Mouse (Mus musculus) midbrain, embryonic 13.5 days (tissue): ENCODE results near the gene Rhno1. TPM values are rescaled to one million over a fixed set of nuclear protein-coding genes. Genes with fewer than 3 reads are reported as not detected.

Experiments used
- ATAC-seq: fragments of 200-750 bp; cut with Nextera tagmentation; 2 replicates; pipeline ENCODE4 v1.8.0; 2017; ENCODE audit warnings: mild to moderate bottlenecking, moderate TSS enrichment, moderate library complexity
- H3K27ac ChIP-seq: fragments of 300-500 bp; sonication (generic); 2 replicates; pipeline ENCODE4 v1.5.1; 2015; ENCODE audit warnings: inconsistent platforms, mild to moderate bottlenecking, moderate library complexity
- H3K27me3 ChIP-seq: fragments of 300-500 bp; sonication (generic); 2 replicates; pipeline ENCODE4 v1.6.1; 2015; ENCODE audit warnings: mild to moderate bottlenecking, inconsistent platforms
- H3K36me3 ChIP-seq: fragments of 300-500 bp; sonication (generic); 2 replicates; pipeline ENCODE4 v1.6.1; 2015; ENCODE audit warnings: mild to moderate bottlenecking, inconsistent platforms
- H3K4me1 ChIP-seq: fragments of 300-500 bp; sonication (generic); replicated peaks from 2 replicates; pipeline ENCODE4 v1.6.1; 2015; ENCODE audit warnings: inconsistent platforms
- H3K4me2 ChIP-seq: fragments of 300-500 bp; sonication (generic); replicated peaks from 2 replicates; pipeline ENCODE4 v1.6.1; 2015; ENCODE audit warnings: moderate library complexity, mild to moderate bottlenecking, inconsistent platforms
- H3K4me3 ChIP-seq: fragments of 300-500 bp; sonication (generic); replicated peaks from 2 replicates; pipeline ENCODE4 v1.5.1; 2015; ENCODE audit warnings: mild to moderate bottlenecking, inconsistent platforms
- H3K9ac ChIP-seq: fragments of 300-500 bp; sonication (generic); replicated peaks from 2 replicates; pipeline ENCODE4 v1.6.1; 2015; ENCODE audit warnings: mild to moderate bottlenecking, inconsistent platforms
- H3K9me3 ChIP-seq: fragments of 300-500 bp; sonication (generic); 2 replicates; pipeline ENCODE4 v1.6.1; 2016; ENCODE audit warnings: mild to moderate bottlenecking, inconsistent platforms
- WGBS: fragments of 180-500 bp; shearing (Covaris S2); methylation state at CpG from one replicate; pipeline ENCODE4 v1.1.7; 2015; 5-methylcytosine and 5-hydroxymethylcytosine counted together
- polyA plus RNA-seq: library from polyadenylated mRNA; unstranded; fragments of >200 nt; fragmentation: Nextera tagmentation; extraction: Ambion mirVana; gene quantifications from 2 replicates; pipeline ENCODE4 v1.2.1, GENCODE M21; 2015

The Rhno1 gene
- polyA plus RNA-seq = 132 and 136 TPM in 2 replicates

- H3K4me1 ChIP-seq = peaks cover 45% of the 10 kb centered on the region
- WGBS = under 1% methylated on average over 72 of the region's 76 CpGs
- peak within 1 kb of the TSS; percentile 77 for H3K4me3 ChIP-seq
- H3K9me3 ChIP-seq = no peaks in the 10 kb centered on the region
- peak; percentile 92 for ATAC-seq
- peak within 1 kb of the TSS; percentile 97 for H3K4me2 ChIP-seq
- no peaks in the 10 kb centered on the region for H3K27me3 ChIP-seq
- peaks cover 28% of the 10 kb centered on the region for H3K36me3 ChIP-seq
- peak within 1 kb of the TSS; percentile 87 for H3K27ac ChIP-seq
- peak within 1 kb of the TSS; percentile 87 for H3K9ac ChIP-seq
These were observed at the start of gene Rhno1, which contains the start of gene Foxm1 for GRCm38 (mm10) chr6:128362381-128363006. Gene Rhno1 (minus strand): TSS chr6:128362911. Gene Foxm1 (plus strand): TSS chr6:128362967.

GRCm38 (mm10) chr6:128411115-128411514 is 48.4 kb upstream of the Rhno1 start:
- Histone ChIP-seq H3K4me2 (no peak overlapping the region), H3K27me3 (no peaks in the 10 kb centered on the region), H3K4me1 (0 out of 2 replicates have a peak, but pooled peaks cover 3% of the 10 kb centered on the region), H3K4me3 (no peak overlapping the region), H3K9me3 (no peaks in the 10 kb centered on the region), H3K36me3 (peaks cover 86% of the 10 kb centered on the region), H3K27ac (no peak overlapping the region), H3K9ac (no peak overlapping the region)
- 15% methylated on average over 3 of the region's 3 CpGs for WGBS
- peak; percentile 56 for ATAC-seq

DNA sequence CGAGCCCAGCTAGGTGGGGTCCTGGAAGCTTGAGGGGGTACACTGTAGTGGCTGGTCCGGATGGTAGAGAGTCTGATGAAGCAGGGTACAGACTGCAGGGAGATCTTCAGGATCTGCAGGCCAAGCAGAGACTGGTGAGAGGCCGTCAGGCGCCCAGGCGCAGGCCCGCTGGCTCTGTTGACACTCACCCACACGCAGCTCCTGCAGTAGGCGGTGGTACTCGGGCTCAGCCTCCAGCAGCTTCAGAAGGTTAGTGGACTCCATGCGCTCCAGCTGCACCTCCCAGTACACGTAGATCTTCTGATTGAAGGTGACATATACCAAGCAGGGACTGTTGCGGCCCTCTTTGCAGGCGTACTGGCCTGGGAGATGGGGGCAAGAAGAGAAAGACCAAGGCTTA is 47.6 kb upstream of the Rhno1 start:
- Histone ChIP-seq H3K9me3 (no peaks in the 10 kb centered on the region), H3K27ac (no peak overlapping the region), H3K9ac (no peak overlapping the region), H3K4me3 (no peak overlapping the region), H3K27me3 (no peaks in the 10 kb centered on the region), H3K36me3 (peaks cover 83% of the 10 kb centered on the region), H3K4me2 (no peak overlapping the region), H3K4me1 (no peaks in the 10 kb centered on the region)
- WGBS = 95% methylated on average over 13 of the region's 13 CpGs
- ATAC-seq = 0 out of 2 replicates have a peak, but pooled peaks have one; percentile 7

- Histone ChIP-seq H3K36me3 (peaks cover 81% of the 10 kb centered on the region), H3K4me1 (no peaks in the 10 kb centered on the region), H3K27me3 (no peaks in the 10 kb centered on the region), H3K27ac (no peak overlapping the region), H3K4me2 (no peak overlapping the region), H3K9me3 (no peaks in the 10 kb centered on the region), H3K4me3 (no peak overlapping the region), H3K9ac (no peak overlapping the region)
- no peak for ATAC-seq
- WGBS = 91% methylated on average over 7 of the region's 7 CpGs
These were observed 45.9 kb upstream of the Rhno1 start for GRCm38 (mm10) chr6:128408544-128409125.

GRCm38 (mm10) chr6:128404708-128405107 is 42.0 kb upstream of the Rhno1 start:
- H3K4me2 ChIP-seq = no peak overlapping the region
- no peak overlapping the region for H3K4me3 ChIP-seq
- no peak overlapping the region for H3K9ac ChIP-seq
- H3K4me1 ChIP-seq = peaks cover 15% of the 10 kb centered on the region; the same call in 1 of the 2 replicates
- WGBS = 69% methylated on average over 5 of the region's 5 CpGs
- H3K27ac ChIP-seq = no peak overlapping the region
- no peaks in the 10 kb centered on the region for H3K27me3 ChIP-seq
- H3K36me3 ChIP-seq = peaks cover 45% of the 10 kb centered on the region
- H3K9me3 ChIP-seq = no peaks in the 10 kb centered on the region
- no peak for ATAC-seq

- peak overlapping the region; percentile 43 for H3K4me2 ChIP-seq
- H3K4me3 ChIP-seq = peak overlapping the region; percentile 26
- H3K9me3 ChIP-seq = no peaks in the 10 kb centered on the region
- peak overlapping the region; percentile 52 for H3K9ac ChIP-seq
- H3K4me1 ChIP-seq = peaks cover 20% of the 10 kb centered on the region
- ATAC-seq = peak; percentile 91
- no peaks in the 10 kb centered on the region for H3K27me3 ChIP-seq
- 32% methylated on average over 17 of the region's 21 CpGs for WGBS
- H3K27ac ChIP-seq = peak overlapping the region; percentile 65
- H3K36me3 ChIP-seq = 0 out of 2 replicates have a peak, but pooled peaks cover 2% of the 10 kb centered on the region
These were observed 36.9 kb upstream of the Rhno1 start for GRCm38 (mm10) chr6:128399421-128400185.

GRCm38 (mm10) chr6:128398996-128399395 is 36.3 kb upstream of the Rhno1 start, which contains the start of gene Nrip2:
Gene Nrip2 (plus strand): TSS chr6:128399296.
- Histone ChIP-seq H3K4me2 (peak within 1 kb of the TSS; percentile 43), H3K9ac (peak within 1 kb of the TSS; percentile 52), H3K4me3 (peak within 1 kb of the TSS; percentile 26), H3K27ac (peak within 1 kb of the TSS; percentile 65), H3K36me3 (no peaks in the 10 kb centered on the region), H3K27me3 (no peaks in the 10 kb centered on the region), H3K4me1 (peaks cover 20% of the 10 kb centered on the region), H3K9me3 (no peaks in the 10 kb centered on the region)
- no peak for ATAC-seq
- 82% methylated on average over 3 of the region's 3 CpGs for WGBS

DNA sequence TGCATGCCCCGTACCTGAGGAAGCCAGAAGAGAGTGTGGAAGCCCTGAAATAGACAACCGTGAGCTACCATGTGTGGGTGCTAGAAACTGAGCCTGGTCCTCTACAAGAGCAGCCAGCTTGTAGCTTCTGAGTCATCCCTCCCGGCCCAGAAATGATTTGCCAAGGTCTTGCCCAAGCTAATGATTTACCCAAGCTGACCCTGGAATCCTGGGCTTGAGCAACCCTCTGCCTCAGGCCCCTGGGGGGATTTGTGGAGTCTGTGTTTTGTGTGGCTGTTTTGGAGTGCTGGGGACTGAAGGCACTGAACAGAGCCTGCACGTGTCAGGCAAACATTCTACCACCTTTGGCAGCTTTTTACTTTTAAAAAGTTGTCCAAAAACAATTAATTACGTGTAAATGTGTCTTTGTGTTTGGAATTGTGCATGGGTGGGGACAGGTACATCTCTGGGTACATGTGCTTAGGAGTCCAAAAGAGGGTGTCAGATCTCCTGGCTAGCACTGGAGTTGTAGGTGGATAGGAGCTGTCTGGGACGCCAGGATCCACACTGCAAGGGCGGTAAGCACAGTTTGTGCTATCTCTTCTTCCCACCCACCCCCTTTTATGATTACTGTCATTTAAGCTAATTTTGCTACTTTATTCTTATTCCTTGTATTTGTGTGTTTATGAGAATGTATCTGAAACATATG is 35.0 kb upstream of the Rhno1 start:
- WGBS = 85% methylated on average over 7 of the region's 7 CpGs
- Histone ChIP-seq H3K9me3 (no peaks in the 10 kb centered on the region), H3K9ac (no peak overlapping the region), H3K4me1 (peaks cover 20% of the 10 kb centered on the region), H3K27ac (no peak overlapping the region), H3K4me3 (no peak overlapping the region), H3K36me3 (no peaks in the 10 kb centered on the region), H3K27me3 (no peaks in the 10 kb centered on the region), H3K4me2 (no peak overlapping the region)
- ATAC-seq = no peak

DNA sequence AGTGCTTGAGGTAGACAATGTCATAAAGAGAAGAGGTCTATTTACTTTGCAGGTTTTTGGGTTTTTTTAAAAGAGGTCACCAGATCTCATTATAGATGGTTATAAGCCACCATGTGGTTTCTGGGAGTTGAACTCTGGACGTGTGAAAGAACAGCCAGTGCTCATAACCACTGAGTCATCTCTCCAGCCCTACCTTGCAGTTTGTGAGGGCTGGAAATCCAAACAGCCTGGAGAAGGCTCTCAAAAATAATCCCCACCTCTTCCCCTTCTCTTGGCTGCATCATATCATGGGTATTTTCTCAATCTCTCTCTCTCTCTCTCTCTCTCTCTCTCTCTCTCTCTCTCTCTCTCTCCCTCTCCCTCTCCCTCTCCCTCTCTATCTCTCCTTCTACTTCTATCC is 28.0 kb upstream of the Rhno1 start:
- no peaks in the 10 kb centered on the region for H3K27me3 ChIP-seq
- no peak overlapping the region for H3K27ac ChIP-seq
- H3K9ac ChIP-seq = no peak overlapping the region
- WGBS = 64% methylated on average over 1 of the region's 1 CpGs
- H3K4me2 ChIP-seq = no peak overlapping the region
- no peaks in the 10 kb centered on the region for H3K9me3 ChIP-seq
- no peaks in the 10 kb centered on the region for H3K36me3 ChIP-seq
- no peak overlapping the region for H3K4me3 ChIP-seq
- ATAC-seq = no peak
- H3K4me1 ChIP-seq = no peaks in the 10 kb centered on the region

DNA sequence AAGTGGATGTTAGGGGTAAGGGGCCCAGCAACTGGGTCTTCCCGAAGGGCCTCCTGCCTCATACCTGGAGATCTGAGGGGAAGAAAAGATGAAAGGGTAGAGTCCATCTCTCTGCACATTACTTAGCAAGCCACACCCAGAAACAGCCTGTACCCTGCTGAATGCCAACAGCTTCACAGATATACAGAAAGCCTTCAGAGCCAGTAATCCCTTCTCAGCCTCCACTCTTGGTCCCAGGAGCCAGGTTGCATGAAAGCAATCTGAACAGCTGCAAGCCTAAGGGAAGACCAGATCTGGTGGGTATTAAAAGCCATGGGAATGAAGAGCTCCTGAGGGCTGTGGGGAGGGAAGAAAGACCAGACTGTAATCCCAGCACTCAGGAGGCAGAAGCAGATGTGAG is 26.5 kb upstream of the Rhno1 start:
- no peak overlapping the region for H3K27ac ChIP-seq
- no peak overlapping the region for H3K9ac ChIP-seq
- H3K4me1 ChIP-seq = no peaks in the 10 kb centered on the region
- no peak overlapping the region for H3K4me3 ChIP-seq
- WGBS = 93% methylated on average over 1 of the region's 1 CpGs
- no peaks in the 10 kb centered on the region for H3K9me3 ChIP-seq
- ATAC-seq = no peak
- H3K36me3 ChIP-seq = no peaks in the 10 kb centered on the region
- no peak overlapping the region for H3K4me2 ChIP-seq
- H3K27me3 ChIP-seq = no peaks in the 10 kb centered on the region

DNA sequence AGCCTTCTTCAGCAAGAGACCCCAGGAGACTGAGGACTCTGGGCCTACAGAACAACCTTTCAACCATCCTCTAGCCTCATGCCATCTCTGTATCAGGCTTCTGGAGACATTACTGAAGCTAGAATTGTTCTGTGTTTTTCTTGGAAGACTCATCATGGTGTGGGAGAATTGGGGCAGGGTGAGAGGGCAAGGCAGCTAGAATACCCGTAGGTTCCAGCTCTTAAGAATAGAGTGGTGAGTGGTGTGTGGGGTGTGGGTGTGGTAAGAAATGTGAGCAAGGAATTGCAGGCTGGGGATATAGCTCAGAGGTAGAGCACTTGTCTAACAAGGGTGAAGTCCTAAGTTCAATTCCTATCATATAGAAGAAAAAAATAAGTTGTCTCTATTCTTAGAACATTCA is 22.3 kb upstream of the Rhno1 start:
- Histone ChIP-seq H3K27ac (no peak overlapping the region), H3K36me3 (no peaks in the 10 kb centered on the region), H3K27me3 (no peaks in the 10 kb centered on the region), H3K9ac (no peak overlapping the region), H3K4me2 (no peak overlapping the region), H3K9me3 (no peaks in the 10 kb centered on the region), H3K4me1 (no peaks in the 10 kb centered on the region), H3K4me3 (no peak overlapping the region)
- 96% methylated on average over 1 of the region's 1 CpGs for WGBS
- no peak for ATAC-seq
